Mouse (Mus musculus) ES-CJ7 (cell line): Measurements from ENCODE around the gene Morc3.
A peak's percentile ranks its signal among the peaks of the same experiment; 100 is the strongest.

Experiments
- DNase-seq: peaks from one replicate; pipeline ENCODE4 v3.0.0; 2011; ENCODE audit warnings: low read depth, low spot score

Gene Morc3

DNA sequence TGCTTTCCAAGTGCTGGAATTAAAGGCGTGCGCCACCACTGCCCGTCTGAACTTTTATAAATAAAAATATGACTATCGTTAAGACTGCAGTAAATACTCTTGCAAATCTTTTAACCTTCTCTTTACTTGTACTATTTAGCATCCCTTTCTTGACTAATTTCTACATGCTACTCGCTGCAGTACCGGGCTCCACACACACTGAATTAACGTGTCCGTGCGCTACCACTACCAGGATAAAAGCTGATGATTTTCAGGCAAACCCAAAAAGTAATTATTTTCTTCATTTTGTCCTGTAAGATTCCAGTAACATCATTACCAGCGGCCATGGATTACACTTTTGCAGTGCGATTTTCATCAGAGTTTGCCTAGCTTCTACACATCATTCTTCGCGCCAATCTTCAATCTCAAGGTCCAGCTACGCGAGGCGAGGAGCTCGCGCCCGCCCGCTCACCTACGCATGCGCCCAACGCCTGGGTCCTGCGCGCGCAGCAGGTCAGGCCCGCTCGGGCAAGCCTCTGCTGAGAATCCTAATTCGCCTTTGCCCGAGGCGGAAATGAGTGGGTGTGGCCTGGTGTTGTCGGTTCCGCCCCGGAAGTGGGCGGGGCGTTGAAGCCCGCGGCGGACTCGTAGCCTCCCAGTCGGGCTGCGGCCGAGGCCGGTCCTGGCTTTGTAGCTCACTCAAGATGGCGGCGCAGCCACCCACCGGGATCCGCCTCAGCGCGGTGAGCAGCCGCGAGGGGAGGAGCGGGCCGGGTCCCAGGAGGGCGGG lies at the start of gene Morc3:
Gene Morc3, plus strand, starts transcription at position 495 of the 769 bp plus-strand sequence.
- peak; percentile 100 for DNase-seq

- no peak for DNase-seq
Observed at GRCm38 (mm10) chr16:93784175-93784574, 47.7 kb upstream of the Morc3 start.

DNA sequence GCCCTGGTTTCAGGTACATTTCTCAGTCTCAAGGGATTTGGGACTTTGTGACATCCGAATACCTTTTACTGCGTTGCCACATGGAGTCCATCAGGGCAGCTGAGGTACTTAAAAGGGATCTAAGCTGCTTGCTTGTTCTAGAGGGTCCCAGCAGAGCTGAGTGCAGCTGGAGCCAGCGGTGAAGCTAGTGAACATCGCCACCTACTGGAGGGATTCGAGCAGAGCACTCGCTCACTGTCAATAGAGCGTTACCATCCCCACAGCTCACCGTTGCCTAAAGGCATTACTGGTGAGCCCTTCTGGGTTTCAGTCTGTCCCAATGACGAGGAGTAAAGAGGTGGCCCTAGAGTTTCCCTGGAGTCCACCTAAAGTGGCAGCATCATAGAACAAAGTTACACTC lies 46.1 kb upstream of the Morc3 start:
- peak; percentile 88 for DNase-seq

DNA sequence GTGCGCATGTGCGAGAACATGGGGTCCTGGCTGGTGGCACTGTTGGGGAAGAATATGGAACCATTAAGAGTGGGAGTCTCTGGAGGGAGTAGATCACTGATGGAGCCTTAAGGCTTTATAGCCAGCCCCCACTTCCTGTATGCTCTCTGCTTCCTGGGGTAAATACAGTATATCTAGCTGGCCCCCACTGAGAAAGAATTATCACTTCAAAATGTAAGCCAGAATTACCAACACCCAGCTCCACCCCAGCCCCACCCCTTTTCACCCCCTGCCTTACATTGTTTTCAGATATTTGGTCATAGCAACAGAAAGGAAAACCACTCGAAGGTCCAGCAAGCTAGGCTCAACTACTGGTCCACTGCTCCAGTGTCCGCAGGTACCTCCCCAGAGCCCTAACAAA lies 43.5 kb upstream of the Morc3 start:
- DNase-seq: no peak

DNA sequence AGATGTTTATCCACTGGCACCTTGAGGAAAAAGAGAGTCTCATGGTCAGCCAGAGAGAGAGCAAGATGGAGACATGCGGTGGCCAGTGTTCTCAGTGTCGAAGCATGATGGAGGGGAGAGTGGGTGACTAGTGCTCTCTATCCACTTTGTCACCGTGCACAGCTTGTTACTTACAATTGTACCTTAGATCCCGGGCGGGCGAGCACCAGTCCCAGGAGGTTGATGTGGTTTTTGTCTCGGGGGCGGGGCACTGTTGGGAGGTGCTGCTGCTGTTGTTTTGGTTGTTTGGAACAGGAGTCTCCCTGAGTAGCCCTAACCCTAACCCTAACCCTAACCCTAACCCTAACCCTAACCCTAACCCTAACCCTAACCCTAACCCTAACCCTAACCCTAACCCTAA lies 43.0 kb upstream of the Morc3 start:
- no peak for DNase-seq

- no peak for DNase-seq
Observed at GRCm38 (mm10) chr16:93789971-93790755, 41.8 kb upstream of the Morc3 start.

DNA sequence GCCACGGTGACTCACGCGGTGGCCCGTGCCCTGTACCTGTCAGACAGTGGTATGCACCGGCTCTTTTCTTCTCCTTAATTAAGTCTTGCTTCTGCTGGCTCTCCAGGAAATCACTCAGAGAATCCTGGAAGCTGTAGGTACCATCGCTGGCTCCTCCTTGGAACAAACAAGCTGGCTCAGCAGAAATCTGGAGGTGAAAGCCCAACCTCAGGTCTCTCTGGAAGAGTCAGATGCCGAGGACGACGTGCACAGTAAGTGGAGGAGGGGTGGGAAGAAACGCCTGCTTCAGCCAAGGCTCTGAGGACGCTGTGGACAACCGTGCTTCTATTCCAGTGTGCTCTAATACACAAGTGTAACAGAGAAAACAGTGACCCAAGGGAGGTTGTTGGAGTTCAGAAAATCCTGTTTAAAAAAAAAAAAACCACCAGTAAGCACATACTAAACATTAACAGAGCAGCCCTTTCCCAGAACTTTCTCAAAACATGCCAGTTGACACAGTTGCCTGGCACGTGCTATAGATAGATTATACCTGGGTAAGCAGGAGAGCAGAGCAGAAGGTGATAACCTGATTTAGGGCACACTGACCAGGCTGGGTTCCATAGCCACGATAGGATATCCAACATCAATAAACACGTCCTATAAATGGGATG lies 38.8 kb upstream of the Morc3 start:
- no peak for DNase-seq

- DNase-seq: peak; percentile 73
Observed at GRCm38 (mm10) chr16:93794845-93795244, 37.1 kb upstream of the Morc3 start.

DNA sequence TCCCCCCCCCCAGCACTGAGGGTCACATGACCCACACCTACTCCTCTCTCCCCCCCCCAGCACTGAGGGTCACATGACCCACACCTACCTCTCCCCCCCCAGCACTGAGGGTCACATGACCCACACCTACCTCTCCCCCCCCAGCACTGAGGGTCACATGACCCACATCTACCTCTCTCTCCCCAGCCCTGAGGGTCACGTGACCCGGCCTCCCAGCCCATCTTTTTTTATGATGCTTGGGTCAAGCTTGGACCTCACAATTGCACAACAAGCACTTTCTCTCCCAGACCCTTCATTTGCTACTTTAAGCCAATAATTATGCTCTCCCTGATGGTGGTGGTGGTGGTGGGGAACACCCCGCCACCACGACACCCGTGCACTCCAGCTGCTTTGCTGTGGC lies 36.5 kb upstream of the Morc3 start:
- no peak for DNase-seq

DNA sequence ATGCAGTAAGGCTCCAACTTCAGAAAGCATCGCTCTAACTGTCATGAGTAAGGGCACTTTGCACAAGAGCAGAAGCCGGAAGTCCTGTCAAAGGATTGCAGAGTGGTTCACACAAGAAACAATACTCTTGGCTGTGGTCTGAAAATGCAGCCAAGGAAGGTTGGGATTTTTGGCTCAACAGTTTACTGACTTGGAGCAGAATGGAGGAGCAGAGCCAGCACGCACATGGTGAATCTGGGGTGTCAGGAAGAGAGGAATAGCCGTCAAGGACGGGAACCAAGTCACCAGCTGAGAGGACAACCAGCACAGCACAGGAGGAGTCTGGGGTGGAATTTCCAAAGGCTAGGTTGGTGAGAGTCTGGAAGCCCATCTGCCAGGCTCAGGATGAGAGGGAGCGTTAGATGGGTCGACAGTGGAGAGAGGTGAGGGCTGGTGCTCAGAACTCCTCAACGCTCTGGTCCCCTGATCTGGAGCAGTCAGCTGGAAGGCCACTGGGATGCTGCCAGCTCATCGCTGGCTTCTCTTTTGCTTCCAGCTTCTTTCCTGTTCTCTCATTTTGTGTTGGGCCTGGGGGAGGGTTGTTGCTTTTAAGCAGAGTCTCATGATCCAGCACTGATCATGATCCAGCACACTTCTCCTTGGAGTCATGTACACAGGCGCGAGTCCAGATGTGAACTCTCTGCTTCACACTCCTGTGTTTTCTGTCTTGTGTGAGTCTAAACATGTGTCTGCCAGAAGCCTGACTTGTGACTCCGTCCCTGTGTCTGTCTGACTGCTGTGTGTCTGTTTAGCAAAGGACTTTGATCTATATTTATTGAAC lies 34.7 kb upstream of the Morc3 start:
- DNase-seq: no peak

GRCm38 (mm10) chr16:93797841-93798492 lies 34.0 kb upstream of the Morc3 start:
- no peak for DNase-seq

GRCm38 (mm10) chr16:93798623-93799022 lies 33.3 kb upstream of the Morc3 start:
- no peak for DNase-seq

GRCm38 (mm10) chr16:93799071-93799470 lies 32.9 kb upstream of the Morc3 start:
- DNase-seq: no peak

DNA sequence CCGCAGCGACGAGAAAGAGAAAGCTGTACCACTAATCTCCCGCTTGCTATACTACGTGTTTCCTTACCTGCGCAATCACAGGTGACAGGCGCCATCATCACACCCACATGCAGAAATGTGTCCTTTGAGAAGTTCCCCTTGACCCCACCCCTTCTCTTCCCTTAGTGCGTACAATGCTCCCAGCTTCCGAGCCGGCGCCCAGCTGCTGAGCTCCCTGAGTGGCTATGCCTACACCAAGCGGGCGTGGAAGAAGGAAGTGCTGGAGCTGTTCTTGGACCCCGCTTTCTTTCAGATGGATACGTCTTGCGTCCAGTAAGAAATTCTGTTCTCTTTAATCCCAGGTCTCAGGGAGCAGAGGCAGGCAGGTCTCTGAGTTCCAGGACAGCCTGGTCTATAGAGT lies 32.0 kb upstream of the Morc3 start:
- peak; percentile 50 for DNase-seq

DNA sequence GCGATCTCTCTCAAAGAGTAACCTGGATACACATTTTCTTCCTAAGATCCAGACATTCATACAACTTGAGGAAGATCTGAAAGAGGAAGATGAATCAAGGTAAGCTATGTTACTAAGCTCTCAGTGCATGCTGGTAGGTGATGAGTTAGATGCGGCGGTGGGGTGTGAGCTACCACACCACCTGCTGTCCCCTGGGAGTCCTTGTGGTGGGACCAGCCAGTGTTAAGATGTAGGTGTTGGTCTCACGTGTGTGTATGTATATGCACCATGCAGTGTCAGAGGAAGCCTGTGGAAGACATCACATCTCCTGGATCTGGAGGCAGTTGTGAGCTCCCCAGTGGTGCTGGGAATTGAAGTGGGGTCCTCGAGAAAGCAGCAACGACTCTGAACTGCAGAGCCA lies 24.8 kb upstream of the Morc3 start:
- DNase-seq: no peak

GRCm38 (mm10) chr16:93807961-93808554 lies 23.9 kb upstream of the Morc3 start:
- DNase-seq: peak; percentile 64

DNA sequence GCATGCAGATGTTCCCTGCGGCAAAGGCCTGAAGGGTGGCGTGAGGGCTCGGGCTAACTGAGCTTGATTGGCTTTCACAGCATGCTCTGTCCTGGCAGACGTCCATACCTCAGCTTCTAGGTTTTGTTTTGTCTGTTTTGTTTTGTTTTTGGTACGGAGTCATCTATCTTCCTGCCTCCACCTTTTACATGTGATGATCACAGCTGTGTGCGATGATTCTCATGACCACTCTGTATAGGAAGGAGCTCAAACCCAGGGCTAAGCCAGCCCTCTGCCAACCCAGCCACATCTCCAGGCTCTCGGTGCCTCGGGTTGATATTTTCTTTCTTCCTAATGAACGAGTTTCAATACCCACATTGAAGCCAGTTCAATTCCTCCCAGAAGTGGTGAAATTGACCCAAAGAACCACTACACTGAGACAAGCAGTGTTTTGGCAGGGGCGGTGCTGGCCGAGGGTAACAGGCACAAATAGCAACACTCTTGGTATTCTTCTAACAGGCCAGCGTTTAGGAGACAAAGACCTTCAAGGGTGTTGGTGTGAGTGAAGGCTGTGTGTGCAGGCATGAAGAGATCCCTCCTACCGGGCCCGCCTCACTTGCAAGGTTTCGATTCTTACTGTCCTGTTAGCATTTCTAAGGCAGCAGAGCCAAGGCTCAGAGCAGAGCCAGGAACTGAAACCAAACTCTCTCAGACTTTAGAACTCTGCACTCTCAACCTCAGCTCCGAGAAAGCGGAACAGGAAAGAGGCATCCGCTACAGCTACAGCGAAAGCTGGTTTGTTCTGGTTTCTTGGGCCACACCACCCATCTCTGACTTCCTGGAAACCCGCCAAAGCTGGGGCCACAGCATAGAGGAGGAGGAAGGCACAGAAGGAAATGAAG lies 15.8 kb upstream of the Morc3 start:
- peak; percentile 93 for DNase-seq

GRCm38 (mm10) chr16:93816861-93817260 lies 15.1 kb upstream of the Morc3 start:
- peak; percentile 94 for DNase-seq

DNA sequence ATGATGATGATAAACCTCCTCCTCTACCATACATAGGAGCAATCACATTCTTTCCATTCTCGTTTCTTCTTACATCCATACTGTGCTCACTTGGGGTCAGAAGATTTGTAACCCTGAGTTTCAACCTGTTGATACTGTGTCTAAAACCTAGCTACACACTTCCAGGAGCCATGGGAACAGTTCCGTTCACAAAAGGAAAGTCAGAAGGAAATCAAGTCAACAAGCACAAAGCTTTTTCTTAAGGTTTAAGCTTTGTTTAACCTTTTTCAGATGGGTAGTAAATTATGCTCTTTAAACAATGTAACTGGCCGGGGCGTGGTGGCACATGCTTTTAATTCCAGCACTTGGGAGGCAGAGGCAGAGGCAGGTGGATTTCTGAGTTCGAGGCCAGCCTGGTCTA lies 14.6 kb upstream of the Morc3 start:
- peak; percentile 30 for DNase-seq
